Mouse (Mus musculus) adrenal gland (tissue): ENCODE results near the gene Cnn2.

Experiments
- intact Hi-C: fragments of 180-260 bp; cut with DNase I; formaldehyde crosslinking; loops from one replicate; pipeline ENCODE4 v1.15.1; 2025
- long read RNA-seq, 2 experiments: library from polyadenylated mRNA; unstranded; transcript quantifications; one replicate each; pipeline ENCODE4 v2.0.0; 2020; ENCODE audit warnings: borderline replicate concordance in 1 of 2; ENCODE audit not compliant: insufficient replicate concordance in 1 of 2

Gene Cnn2
- long read RNA-seq, experiment 1, transcript Cnn2-201 (7 exons, 2,460 nt) = major isoform, 75 of 81 reads
- long read RNA-seq, experiment 1, partial matches to known transcripts = 3 of 81 reads
- long read RNA-seq, experiment 1, other reads (novel, unspliced or antisense) = 3 of 81 reads
- long read RNA-seq, experiment 2, transcript Cnn2-201 (7 exons, 2,460 nt) = major isoform, 143 of 150 reads
- long read RNA-seq, experiment 2, partial matches to known transcripts = 5 of 150 reads
- long read RNA-seq, experiment 2, other reads (novel, unspliced or antisense) = 2 of 150 reads

GRCm38 (mm10) chr10:79988506-79989271 lies at the start of gene Cnn2:
TSS of gene Cnn2 (plus strand) at chr10:79988584.
- intact Hi-C loops = loop anchor here (5.0 kb wide), 2 partner anchors 124 to 154 kb away; partner anchors contain the start of gene Cbarp

- intact Hi-C loops = no loop called here
Observed at GRCm38 (mm10) chr10:79940749-79941148, 47.6 kb upstream of the Cnn2 start.

GRCm38 (mm10) chr10:79942988-79943387 lies 45.4 kb upstream of the Cnn2 start:
- intact Hi-C loops = no loop called here

DNA sequence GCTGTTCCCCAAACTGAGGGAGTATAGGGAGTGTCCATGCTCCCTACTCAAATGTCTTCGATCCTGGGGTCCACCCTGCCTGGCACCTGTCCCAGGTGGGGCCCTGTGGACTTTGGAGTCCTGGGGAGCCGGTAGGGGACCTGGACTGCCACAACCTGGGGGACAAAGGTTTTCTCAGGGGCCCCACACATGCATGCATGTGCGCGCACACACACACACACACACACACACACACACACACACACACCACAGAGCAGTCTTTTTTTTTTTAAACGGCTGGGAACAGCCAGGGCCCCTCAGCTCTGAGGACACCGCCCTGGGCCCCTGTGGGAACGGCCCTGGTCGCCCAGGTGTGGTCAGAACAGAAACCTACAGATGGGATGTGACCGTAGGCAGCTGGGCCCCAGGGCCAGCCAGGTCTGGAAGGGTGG lies 44.9 kb upstream of the Cnn2 start:
- intact Hi-C loops = no loop called here

DNA sequence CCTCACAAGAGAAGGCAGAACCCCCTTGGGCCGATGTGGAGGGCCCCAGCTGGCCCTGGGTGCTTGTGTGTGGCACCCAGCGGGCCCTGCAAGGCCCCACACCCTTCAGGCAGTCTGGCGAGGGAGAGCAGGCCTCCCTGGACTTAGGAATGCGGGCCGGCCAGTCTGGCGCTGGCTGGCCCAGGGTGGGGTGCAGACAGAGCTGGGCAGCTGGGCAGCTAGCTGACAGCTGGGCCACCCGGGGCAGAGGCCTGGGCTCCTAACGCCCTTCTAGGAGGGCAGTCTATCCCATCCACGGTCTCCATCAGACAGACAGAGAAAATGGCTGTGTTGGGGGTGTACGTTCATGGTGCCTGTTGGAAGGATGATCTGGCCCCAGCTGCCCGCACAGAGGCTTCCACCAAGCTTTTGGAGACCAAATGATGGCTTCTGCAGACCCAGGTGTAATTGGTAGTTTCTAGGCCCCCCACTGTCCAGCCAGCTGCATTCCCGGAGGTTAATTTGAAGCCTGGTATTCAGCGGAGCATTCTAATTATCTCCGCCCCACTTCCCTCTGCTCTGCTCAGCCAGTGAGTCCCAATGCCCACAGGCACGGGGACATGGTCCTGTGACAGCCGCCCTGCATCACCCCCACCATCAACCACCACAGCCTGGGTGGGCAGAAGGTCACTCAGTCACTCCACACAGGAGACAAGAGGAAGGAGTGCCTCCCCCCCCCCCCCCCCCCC lies 42.7 kb upstream of the Cnn2 start:
- intact Hi-C loops = no loop called here

DNA sequence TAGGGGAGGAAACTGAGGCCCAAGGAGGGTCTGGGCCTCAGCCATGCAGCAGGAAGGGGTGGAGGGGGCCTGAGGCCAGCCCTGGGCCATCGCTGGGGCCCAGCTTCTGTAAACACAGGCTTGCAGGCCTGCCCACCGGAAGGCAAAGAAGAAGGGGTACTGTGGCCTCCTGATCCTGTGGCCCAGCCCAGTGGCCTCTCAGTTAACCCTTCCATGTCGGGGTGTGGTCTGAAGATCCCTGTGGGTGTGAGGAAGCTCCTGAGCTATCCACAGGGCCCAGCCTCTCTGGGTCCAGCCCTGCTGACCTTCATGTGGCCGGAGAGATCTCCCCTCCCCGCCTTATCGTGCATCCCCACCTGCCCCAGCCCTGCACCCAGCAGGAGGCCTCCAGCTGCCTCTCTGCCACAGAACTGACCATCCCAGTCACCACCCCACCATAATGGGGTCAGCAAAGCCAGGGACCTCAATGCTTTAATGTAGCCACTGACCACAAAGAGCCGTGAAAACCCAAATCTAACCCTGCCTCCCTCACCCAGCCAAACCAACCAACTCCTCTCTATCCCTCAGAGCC lies 41.5 kb upstream of the Cnn2 start:
- intact Hi-C loops = no loop called here

DNA sequence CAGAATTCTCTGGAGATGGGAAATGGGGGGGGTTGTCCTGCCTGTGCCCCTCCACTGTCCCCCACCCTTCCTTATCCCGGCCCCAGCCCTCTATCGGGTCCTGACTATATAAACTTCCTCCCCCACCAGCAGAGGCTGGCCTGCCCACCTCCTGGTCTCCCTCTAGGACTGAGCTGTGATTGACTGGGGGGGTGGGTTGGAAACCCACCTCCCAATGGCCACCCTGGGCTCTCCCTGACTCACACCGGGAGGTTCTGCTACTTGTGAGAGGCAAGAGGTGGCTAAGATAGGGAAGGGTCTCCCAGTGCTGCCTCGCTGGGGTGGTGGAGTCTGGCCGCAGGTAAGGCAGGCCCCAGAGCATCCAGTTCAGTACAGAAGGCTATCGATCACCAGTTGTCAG lies 40.9 kb upstream of the Cnn2 start:
- intact Hi-C loops = no loop called here

- intact Hi-C loops = no loop called here
Observed at GRCm38 (mm10) chr10:79949873-79950272, 38.5 kb upstream of the Cnn2 start.

- intact Hi-C loops = no loop called here
Observed at GRCm38 (mm10) chr10:79950661-79951060, 37.7 kb upstream of the Cnn2 start.

GRCm38 (mm10) chr10:79953946-79954345 lies 34.4 kb upstream of the Cnn2 start:
- intact Hi-C loops = loop anchor here (1.0 kb wide), 1 partner anchor 29 kb away; no protein-coding TSS in a partner anchor

- intact Hi-C loops = loop anchor here (5.0 kb wide), 2 partner anchors 63 to 123 kb away; partner anchors contain the start of gene Cfd
Observed at GRCm38 (mm10) chr10:79955691-79956090, 32.7 kb upstream of the Cnn2 start.

GRCm38 (mm10) chr10:79956643-79957154 lies 31.7 kb upstream of the Cnn2 start:
- intact Hi-C loops = loop anchor here (5.0 kb wide), 2 partner anchors 64 to 124 kb away; partner anchors contain the start of gene Cfd

- intact Hi-C loops = loop anchor here (1.0 to 5.0 kb wide), 3 partner anchors 33 to 126 kb away; partner anchors contain the start of gene Cfd
Observed at GRCm38 (mm10) chr10:79958140-79958816, 30.1 kb upstream of the Cnn2 start.

- intact Hi-C loops = loop anchor here (5.0 kb wide), 2 partner anchors 67 to 127 kb away; partner anchors contain the start of gene Cfd
Observed at GRCm38 (mm10) chr10:79959412-79959811, 29.0 kb upstream of the Cnn2 start.

DNA sequence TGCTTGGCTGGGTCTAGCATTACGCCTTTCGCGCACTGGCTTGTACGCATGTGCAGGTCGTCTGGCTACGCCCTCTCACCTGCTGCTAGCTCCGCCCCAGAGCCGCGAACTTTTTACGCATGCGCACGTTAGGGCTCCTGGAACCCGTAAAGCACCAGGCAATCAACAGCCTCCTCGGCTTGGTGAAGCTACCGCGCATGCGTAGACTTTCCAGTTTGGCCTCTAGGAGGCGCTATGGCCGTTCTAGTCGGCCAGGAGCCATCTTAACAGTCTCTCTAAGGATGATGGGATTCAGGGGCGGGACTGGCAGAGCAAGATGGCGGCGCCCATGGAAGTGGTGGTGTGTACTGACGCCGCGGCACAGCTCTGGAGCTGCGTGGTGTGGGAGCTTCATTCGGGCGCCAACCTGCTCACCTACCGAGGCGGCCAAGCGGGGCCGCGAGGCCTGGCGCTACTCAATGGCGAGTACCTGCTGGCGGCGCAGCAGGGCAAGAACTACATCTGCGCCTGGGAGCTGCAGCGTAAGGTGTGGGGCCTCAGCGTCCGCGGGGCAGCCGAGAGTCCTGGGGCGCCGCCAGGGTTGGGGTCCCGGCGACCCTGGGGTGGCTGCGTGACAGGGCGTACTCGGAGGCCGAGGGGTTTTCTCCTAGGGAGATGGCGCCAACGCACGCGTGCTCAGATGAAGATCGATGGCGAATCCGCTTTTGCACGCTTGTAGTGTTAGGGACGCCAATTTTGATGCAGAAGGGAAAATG lies 28.4 kb upstream of the Cnn2 start, which contains the start of gene Wdr18:
Gene Wdr18 (plus strand): TSS at position 306 of the 755 bp plus-strand sequence.
- intact Hi-C loops = loop anchor here (5.0 kb wide), 3 partner anchors 68 to 177 kb away; partner anchors contain the start of genes Atp5d and Cfd

GRCm38 (mm10) chr10:79960671-79961294 lies 27.6 kb upstream of the Cnn2 start:
- intact Hi-C loops = loop anchor here (5.0 kb wide), 1 partner anchor 177 kb away; the partner anchor contains the start of gene Atp5d

GRCm38 (mm10) chr10:79964727-79965126 lies 23.7 kb upstream of the Cnn2 start:
- intact Hi-C loops = loop anchor here (5.0 kb wide), 1 partner anchor 173 kb away; the partner anchor contains the start of gene Atp5d

DNA sequence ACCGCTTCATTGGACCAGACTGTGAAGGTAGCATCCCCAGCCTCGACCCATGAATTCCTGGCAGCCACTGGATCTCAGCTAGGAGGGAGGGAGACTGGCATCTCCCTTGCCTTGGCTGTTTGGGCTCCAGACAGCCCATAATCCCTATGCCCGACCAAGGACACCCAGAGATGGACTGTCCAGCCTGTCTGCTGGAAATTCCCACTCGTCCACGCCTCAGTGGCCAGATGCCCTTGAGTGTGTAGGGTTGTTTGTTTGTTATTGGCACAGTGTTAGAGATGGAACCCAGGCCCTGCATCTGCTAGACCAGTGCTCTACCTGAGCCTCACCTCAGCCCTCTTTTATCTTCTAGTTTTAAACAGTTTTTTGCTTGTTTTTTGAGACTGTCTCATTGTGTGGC lies 23.1 kb upstream of the Cnn2 start:
- intact Hi-C loops = no loop called here
